ENCODE assay signal across 32 mouse cellular contexts in genomic region chr8:40071131-40071530, GRCm38 (mm10).
"Had no signal": no experiment of that assay in that cellular context is flagged by ENCODE, and none has a peak within 500 bp of the region (broad histone marks: within the 10 kb centered on the region; RNA-seq: fewer than 3 reads in every experiment).

No protein-coding gene starts in this region.

- H3K9me3 ChIP-seq: limb, embryonic 10.5 days; limb, embryonic 12.5 days; limb, embryonic 13.5 days; limb, embryonic 15.5 days; liver, embryonic 12.5 days; liver, embryonic 13.5 days; liver, embryonic 15.5 days; lung, embryonic 15.5 days; midbrain, embryonic 10.5 days; midbrain, embryonic 12.5 days; midbrain, embryonic 13.5 days; midbrain, embryonic 15.5 days; neural tube, embryonic 12.5 days had no signal

- H3K4me3 ChIP-seq: limb, embryonic 10.5 days; limb, embryonic 12.5 days; limb, embryonic 13.5 days; limb, embryonic 15.5 days; liver, embryonic 12.5 days; liver, embryonic 13.5 days; liver, embryonic 15.5 days; lung, embryonic 15.5 days; megakaryocyte, embryonic 14.5 days; midbrain, embryonic 10.5 days; midbrain, embryonic 12.5 days; midbrain, embryonic 13.5 days; midbrain, embryonic 15.5 days; myocyte; neural tube, embryonic 12.5 days had no signal

- ATAC-seq: liver, embryonic 12.5 days; liver, postnatal 0 days; lung, postnatal 0 days; midbrain, embryonic 13.5 days; midbrain, embryonic 15.5 days; midbrain, embryonic 16.5 days had no signal

- H3K9ac ChIP-seq: limb, embryonic 12.5 days; limb, embryonic 13.5 days; limb, embryonic 15.5 days; liver, embryonic 12.5 days; liver, embryonic 13.5 days; liver, embryonic 14.5 days; liver, embryonic 15.5 days; liver, postnatal 0 days; lung, embryonic 14.5 days; lung, embryonic 15.5 days; midbrain, embryonic 12.5 days; midbrain, embryonic 13.5 days; midbrain, embryonic 15.5 days; neural tube, embryonic 12.5 days had no signal

- DNase-seq: left cerebral cortex, postnatal 4 days; liver; liver, embryonic 13.5 days; liver, postnatal 0 days; lung, adult 18-20 months; lung, adult 2 months; lung, embryonic 14.5 days; lung, postnatal 10 days; lung, postnatal 14 days; lung, postnatal 36 days; lung, postnatal 4 days; midbrain, embryonic 14.5 days had no signal

- H3K4me2 ChIP-seq: limb, embryonic 12.5 days; limb, embryonic 13.5 days; limb, embryonic 15.5 days; liver, embryonic 11.5 days; liver, embryonic 12.5 days; liver, embryonic 13.5 days; liver, embryonic 15.5 days; lung, embryonic 14.5 days; lung, embryonic 15.5 days; midbrain, embryonic 11.5 days; midbrain, embryonic 12.5 days; midbrain, embryonic 13.5 days; midbrain, embryonic 15.5 days; neural tube, embryonic 12.5 days had no signal

- H3K27me3 ChIP-seq: limb, embryonic 12.5 days; limb, embryonic 13.5 days; limb, embryonic 15.5 days; liver, embryonic 12.5 days; liver, embryonic 13.5 days; liver, embryonic 15.5 days; lung, embryonic 15.5 days; megakaryocyte, embryonic 14.5 days; midbrain, embryonic 12.5 days; midbrain, embryonic 13.5 days; midbrain, embryonic 15.5 days; neural tube, embryonic 12.5 days had no signal

- H3K36me3 ChIP-seq: limb, embryonic 10.5 days; limb, embryonic 12.5 days; limb, embryonic 13.5 days; limb, embryonic 15.5 days; liver, embryonic 12.5 days; liver, embryonic 13.5 days; liver, embryonic 15.5 days; lung, embryonic 15.5 days; midbrain, embryonic 10.5 days; midbrain, embryonic 12.5 days; midbrain, embryonic 13.5 days; midbrain, embryonic 15.5 days; neural tube, embryonic 12.5 days had no signal

- H3K4me1 ChIP-seq: limb, embryonic 10.5 days; limb, embryonic 12.5 days; limb, embryonic 13.5 days; limb, embryonic 15.5 days; liver, embryonic 12.5 days; liver, embryonic 13.5 days; liver, embryonic 15.5 days; lung, embryonic 15.5 days; megakaryocyte, embryonic 14.5 days; midbrain, embryonic 10.5 days; midbrain, embryonic 12.5 days; midbrain, embryonic 13.5 days; midbrain, embryonic 15.5 days; neural tube, embryonic 12.5 days had no signal

- H3K27ac ChIP-seq: limb, embryonic 10.5 days; limb, embryonic 12.5 days; limb, embryonic 13.5 days; limb, embryonic 15.5 days; liver, embryonic 12.5 days; liver, embryonic 13.5 days; liver, embryonic 14.5 days; liver, embryonic 15.5 days; lung, embryonic 15.5 days; macrophage; midbrain, embryonic 10.5 days; midbrain, embryonic 12.5 days; midbrain, embryonic 13.5 days; midbrain, embryonic 15.5 days; neural tube, embryonic 12.5 days had no signal
